Mouse (Mus musculus) forelimb bud, embryonic 11.5 days (tissue): Measurements from ENCODE around the gene Nxnl1.
"Not testable (repeated sequence)": the region's sequence is repeated elsewhere in the genome, so short reads cannot be mapped to it uniquely, and the experiment has no call there.

Experiments used
- DNase-seq: peaks from one replicate; pipeline ENCODE4 v3.0.0-alpha.2; 2012; ENCODE audit warnings: low read depth, low spot score

The Nxnl1 gene

GRCm38 (mm10) chr8:71554644-71555043, 11.8 kb downstream of the Nxnl1 start:
- DNase-seq, result no peak

- no peak for DNase-seq
Observed at GRCm38 (mm10) chr8:71554001-71554400, 12.4 kb downstream of the Nxnl1 start.

GRCm38 (mm10) chr8:71552770-71553169, 13.6 kb downstream of the Nxnl1 start:
- no peak for DNase-seq

- DNase-seq, result no peak
Observed at GRCm38 (mm10) chr8:71550754-71551153, 15.6 kb downstream of the Nxnl1 start.

- no peak for DNase-seq
Observed at GRCm38 (mm10) chr8:71547590-71547989, 18.8 kb downstream of the Nxnl1 start.

GRCm38 (mm10) chr8:71545053-71545452, 21.3 kb downstream of the Nxnl1 start:
- no peak for DNase-seq

- no peak for DNase-seq
Observed at GRCm38 (mm10) chr8:71543755-71544154, 22.6 kb downstream of the Nxnl1 start.

- DNase-seq, result peak; percentile 100
Observed at GRCm38 (mm10) chr8:71542632-71543343, 23.6 kb downstream of the Nxnl1 start, which contains the start of gene Mvb12a. Gene Mvb12a (plus strand): TSS chr8:71542922.

GRCm38 (mm10) chr8:71537028-71537867, 29.2 kb downstream of the Nxnl1 start, which contains the start of gene Bst2:
Gene Bst2 (minus strand): TSS chr8:71537456.
- peak; percentile 77 for DNase-seq

GRCm38 (mm10) chr8:71535663-71536062, 30.7 kb downstream of the Nxnl1 start:
- DNase-seq, result no peak

GRCm38 (mm10) chr8:71534263-71534810, 32.1 kb downstream of the Nxnl1 start:
- no peak for DNase-seq

- not testable (repeated sequence) for DNase-seq
Observed at GRCm38 (mm10) chr8:71530735-71531467, 35.5 kb downstream of the Nxnl1 start.

GRCm38 (mm10) chr8:71528362-71529073, 37.9 kb downstream of the Nxnl1 start:
- DNase-seq, result no peak

- DNase-seq, result no peak
Observed at GRCm38 (mm10) chr8:71527162-71527870, 39.1 kb downstream of the Nxnl1 start.

- no peak for DNase-seq
Observed at GRCm38 (mm10) chr8:71526272-71526671, 40.1 kb downstream of the Nxnl1 start.

GRCm38 (mm10) chr8:71525226-71526050, 41.0 kb downstream of the Nxnl1 start, which contains the start of gene Ccdc194:
Gene Ccdc194 (minus strand): TSS chr8:71525711.
- no peak for DNase-seq

- DNase-seq, result peak; percentile 93
Observed at GRCm38 (mm10) chr8:71521634-71522033, 44.8 kb downstream of the Nxnl1 start.

GRCm38 (mm10) chr8:71519037-71519825, 47.2 kb downstream of the Nxnl1 start:
- DNase-seq, result not testable (repeated sequence)

- DNase-seq, result no peak
Observed at GRCm38 (mm10) chr8:71516786-71517185, 49.6 kb downstream of the Nxnl1 start.
